Mouse (Mus musculus): ENCODE data around the gene Hnf4a.

Gene Hnf4a

GRCm38 (mm10) chr2:163548822-163549221 lies 42.2 kb downstream of the Hnf4a start:
- no peak for DNase-seq (ENCODE audit: low read depth, low spot score)

DNA sequence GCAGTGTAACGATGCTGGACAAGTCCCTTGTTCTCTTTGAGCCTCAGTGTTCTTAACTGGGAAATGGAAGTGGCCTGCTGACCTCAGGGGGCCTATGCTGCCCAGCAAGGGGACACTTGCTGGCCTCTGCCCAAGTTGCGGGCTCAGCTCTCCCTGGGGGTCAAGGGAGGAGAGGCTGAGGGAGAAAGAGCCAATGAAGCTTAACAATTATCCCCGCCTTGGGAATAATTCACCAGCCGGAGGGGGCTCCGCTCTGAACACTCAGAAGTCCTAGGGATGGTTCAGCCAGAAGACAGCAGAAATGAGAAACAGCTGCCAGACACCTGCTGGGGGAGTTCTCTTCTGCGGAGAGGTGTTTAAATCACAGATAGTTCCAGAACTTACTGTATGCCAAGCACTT lies 43.2 kb downstream of the Hnf4a start:
- no peak for DNase-seq (ENCODE audit: low read depth, low spot score)

DNA sequence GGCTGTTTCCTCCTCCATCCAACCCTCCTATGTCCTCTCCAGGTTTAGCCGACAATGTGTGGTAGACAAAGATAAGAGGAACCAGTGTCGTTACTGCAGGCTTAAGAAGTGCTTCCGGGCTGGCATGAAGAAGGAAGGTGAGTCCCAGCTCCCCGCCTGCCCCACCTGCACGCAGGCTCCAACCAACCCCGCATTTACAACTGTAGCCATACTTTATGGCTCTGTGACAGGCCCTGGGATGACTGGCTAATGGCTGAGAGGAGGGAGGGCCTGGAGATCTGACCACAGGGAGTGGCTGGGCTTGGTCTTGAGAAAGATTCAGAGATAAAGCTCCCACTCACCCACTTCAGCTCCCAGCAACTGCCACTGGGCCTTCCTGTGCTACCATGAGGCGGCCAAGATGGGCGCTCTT lies 45.9 kb downstream of the Hnf4a start:
- DNase-seq (ENCODE audit: low read depth, low spot score) = no peak

GRCm38 (mm10) chr2:163554425-163554982 lies 47.9 kb downstream of the Hnf4a start:
- no peak for DNase-seq (ENCODE audit: low read depth, low spot score)

GRCm38 (mm10) chr2:163554996-163555395 lies 48.4 kb downstream of the Hnf4a start:
- DNase-seq (ENCODE audit: low read depth, low spot score) = no peak

GRCm38 (mm10) chr2:163555417-163555816 lies 48.8 kb downstream of the Hnf4a start:
- DNase-seq (ENCODE audit: low read depth, low spot score) = no peak

GRCm38 (mm10) chr2:163558548-163558947 lies 51.9 kb downstream of the Hnf4a start:
- DNase-seq (ENCODE audit: low read depth, low spot score) = no peak

GRCm38 (mm10) chr2:163559236-163559635 lies 52.6 kb downstream of the Hnf4a start:
- no peak for DNase-seq (ENCODE audit: low read depth, low spot score)

DNA sequence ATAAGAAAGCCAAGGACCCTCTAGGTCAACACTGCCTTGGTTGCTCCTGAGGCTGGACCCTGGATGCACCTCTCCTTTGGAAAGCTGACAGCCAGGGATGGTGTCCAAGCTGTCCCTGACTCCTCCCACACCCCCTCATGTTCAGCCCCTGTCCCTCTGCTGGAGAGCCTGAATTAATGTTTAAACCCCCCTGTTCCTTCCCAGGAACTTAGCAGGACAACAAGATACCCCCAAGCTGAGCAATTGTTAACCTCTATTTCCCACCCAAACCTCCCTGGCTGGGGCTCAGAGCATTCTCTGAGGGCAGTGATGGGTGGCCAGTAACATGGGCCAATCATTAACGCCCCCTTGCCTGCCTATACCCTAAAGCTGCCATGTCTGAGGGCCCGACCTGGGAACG lies 53.6 kb downstream of the Hnf4a start:
- DNase-seq (ENCODE audit: low read depth, low spot score) = no peak

DNA sequence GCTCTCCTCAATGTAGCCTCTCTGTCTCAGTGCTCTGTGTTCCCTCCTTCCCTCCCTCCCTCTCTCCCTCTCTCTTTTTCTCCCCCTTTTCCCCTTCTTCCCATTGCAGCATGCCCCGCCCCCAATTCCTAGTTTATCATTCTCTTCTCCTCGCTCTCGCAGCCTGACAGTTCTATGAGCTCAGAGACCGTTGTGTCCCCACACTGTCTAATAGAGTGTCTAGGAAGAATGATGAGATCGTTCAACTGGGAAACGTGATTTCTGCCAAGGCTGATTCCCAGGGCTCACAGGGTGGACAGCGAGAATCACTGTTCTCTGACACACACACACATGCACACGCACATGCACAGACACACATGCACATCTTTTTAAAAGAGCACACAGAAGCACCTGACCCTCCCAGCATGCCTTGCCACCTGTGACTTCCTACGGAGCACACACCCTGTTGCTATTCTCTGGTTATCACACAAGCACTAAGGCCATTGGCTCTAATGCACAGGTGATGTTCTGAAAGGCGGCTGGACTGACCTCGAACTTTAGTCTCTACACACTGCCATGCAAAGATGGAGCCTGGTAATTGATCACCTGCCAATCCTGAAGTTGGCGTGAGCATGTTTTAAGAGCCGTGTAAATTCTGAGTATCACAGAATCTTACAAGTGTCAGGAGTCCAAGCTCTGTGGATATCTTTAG lies 54.8 kb downstream of the Hnf4a start:
- DNase-seq (ENCODE audit: low read depth, low spot score) = no peak

DNA sequence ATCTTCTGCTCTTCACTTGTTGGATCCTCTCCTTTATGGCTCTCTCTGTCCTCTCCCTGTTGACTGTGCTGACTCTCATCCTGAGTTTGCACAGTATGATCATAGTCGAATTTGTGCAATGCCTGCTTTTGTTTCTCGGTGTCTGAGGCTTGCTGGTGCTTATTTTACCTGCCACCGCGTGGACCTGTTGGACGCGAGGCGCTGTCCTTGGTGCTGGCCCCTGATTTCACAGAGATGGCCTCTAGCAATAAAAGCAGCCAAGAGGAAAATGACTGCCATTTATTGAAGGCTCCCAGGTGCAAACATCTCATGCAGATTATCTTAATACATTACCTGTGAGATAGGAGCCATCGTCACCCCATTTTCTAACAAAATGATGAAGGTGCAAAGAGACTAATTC lies 58.0 kb downstream of the Hnf4a start:
- no peak for DNase-seq (ENCODE audit: low read depth, low spot score)

GRCm38 (mm10) chr2:163574321-163574720 lies 67.7 kb downstream of the Hnf4a start:
- no peak for DNase-seq (ENCODE audit: low read depth, low spot score)

DNA sequence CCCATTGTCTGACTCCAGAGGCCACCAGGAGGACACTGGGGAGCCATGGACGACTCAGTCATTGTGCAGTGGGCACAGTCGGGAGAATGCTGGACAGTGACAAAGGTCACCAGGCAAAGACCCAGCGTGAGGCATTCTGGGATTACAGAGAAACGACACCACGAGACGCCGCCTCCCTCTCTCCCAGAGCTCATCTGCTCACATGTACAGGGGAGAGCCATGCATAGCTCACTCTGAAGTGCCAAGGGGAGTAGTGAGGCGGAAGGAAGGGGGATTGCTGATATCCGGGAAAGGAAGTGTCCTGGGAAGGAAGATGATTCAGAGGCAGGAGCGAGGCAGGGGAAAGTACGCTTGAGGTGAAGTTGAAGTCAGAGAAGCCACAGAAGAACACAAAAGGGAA lies 68.6 kb downstream of the Hnf4a start:
- DNase-seq (ENCODE audit: low read depth, low spot score) = no peak

GRCm38 (mm10) chr2:163577986-163578385 lies 71.4 kb downstream of the Hnf4a start:
- peak; percentile 77 for DNase-seq (ENCODE audit: low read depth, low spot score)

DNA sequence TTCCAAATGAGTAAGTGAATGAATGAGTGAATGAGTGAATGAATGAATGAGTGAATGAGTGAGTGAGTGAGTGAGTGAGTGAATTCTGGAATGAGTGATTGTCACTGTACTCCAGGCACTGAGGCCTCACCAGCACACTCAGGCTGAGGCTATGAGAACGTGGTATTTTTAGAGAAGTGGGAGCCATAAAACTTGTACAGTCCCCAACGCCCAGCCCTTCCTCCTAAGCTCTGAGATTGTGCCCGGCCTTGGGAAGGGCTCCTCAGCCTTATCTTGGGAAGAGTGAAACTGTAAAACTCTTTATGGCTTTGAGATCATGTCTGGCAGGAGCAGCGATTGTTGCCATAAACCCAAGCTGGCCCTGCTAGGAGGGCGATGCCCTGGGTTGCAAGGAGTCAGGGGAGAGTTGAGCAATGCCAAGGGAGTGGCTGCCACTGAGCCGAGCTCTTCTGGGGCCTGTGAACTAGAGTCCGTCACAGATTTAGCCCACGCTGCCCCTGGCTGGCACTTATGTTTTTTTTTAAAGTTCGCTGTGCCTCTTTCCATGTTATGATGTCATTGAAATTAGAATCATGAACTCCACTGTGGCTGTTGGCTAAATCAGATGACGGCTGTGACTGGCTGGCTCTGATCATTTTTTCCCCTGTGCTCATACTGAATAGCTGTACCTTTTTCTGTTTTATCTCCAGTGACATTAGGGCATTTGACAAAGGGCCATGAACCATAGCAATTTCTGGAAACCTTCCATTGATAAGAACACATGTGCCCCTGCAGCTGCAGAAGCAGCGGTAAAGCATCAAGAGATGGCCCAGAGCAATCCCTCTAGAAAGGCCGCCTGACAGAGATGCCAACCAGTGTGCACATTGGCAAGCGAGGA lies 73.7 kb downstream of the Hnf4a start:
- no peak for DNase-seq (ENCODE audit: low read depth, low spot score)

- peak; percentile 69 for DNase-seq (ENCODE audit: low read depth, low spot score)
These were observed 76.8 kb downstream of the Hnf4a start for GRCm38 (mm10) chr2:163583226-163584087.

- no peak for DNase-seq (ENCODE audit: low read depth, low spot score)
These were observed 77.4 kb downstream of the Hnf4a start for GRCm38 (mm10) chr2:163584088-163584426.

DNA sequence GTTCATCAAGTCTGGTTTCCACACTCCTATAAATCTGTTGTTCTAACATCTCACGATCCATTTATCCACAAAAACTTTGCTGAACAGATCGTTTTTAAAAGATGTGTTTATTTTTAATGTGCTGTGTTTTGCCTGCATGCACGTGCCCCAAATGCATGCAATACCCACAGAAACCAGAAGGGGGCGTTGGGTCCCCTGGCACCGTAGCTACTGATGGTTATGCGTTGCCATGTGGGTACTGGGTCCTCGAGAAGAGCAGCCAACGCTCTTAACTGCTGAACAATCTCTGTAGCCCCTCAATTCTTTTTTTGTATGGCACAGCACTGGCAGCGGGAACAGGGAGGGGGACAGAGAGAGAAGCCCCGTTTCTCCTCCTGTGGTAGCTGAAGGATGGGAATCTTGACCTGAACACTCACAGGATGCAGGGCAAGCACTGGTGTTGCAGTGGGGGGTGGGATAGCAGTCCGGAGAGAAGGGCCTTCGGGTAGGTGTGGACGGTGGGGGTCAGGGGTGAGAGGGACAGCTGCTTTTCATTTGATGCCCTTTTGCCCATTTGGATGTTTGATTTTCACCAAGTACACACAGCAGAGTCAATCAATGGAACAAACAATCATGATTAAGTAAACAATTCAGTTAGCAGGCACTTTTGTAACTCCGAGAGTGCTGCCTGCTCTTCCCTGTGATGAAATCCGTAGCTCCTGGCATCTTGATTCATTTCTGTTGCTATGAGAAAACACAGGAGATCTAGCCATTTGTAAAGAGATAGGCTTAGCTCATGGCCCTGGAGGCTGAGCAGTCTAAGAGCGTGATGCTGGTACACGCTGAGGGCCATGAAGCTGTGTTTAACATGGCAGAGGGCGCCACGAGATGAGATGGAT lies 80.0 kb downstream of the Hnf4a start:
- no peak for DNase-seq (ENCODE audit: low read depth, low spot score)

DNA sequence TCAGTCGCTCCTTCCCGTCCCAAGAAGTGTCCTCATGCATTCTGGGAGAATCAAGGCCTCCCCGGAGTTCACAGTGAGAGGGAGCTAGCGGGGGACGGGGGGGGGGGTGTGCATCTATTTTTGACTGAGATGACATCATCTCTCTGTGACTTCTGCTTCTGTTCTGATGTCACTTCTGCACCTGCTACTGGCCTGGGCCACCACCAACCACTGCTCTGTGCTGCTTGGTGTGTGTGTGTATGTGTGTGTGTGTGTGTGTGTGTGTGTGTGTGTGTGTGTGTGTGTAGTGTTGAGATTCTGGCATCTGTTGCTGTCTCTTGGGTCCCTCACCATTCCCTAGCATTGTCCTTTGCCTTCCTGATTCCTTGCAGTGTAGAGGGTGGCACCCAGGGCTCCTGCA lies 80.9 kb downstream of the Hnf4a start:
- DNase-seq (ENCODE audit: low read depth, low spot score) = peak; percentile 37

DNA sequence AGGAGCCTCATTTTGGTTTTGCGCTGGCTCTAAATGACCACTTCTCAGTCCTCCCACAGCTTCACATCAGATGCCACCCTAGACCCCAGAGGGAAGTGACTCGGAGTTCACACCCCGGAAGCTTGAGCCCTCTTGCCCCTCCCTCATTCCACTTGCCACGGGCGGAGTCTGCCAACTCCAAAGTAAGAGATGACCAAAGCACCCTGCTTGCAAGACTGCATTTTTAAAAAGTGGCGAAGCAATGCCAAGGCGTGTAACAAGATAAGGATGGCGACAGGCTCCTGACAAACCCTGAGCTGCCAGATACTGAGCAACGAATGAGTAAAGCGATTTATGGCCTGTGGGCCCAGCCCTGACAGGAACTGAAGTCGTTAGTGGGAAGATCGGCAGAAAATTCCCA lies 83.6 kb downstream of the Hnf4a start:
- no peak for DNase-seq (ENCODE audit: low read depth, low spot score)

DNA sequence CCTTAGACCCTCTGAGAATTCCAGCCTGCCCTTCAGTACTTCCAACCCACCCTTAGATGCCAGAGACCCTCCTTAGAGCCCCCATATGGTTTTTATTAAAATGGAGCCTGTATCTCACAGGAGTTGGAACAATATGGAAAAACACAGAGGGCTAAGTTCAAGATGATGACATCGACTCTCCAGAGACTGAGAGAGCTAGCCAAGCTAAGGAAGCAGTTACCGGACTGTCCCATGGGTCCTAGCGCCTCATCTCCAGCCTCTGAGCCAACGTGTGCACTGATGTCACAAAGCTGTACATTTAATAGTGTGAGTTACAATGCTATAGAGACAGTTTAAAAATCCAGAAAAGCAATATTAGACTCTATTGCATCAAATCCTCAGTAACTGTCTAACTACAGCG lies 84.4 kb downstream of the Hnf4a start:
- DNase-seq (ENCODE audit: low read depth, low spot score) = no peak
